Mouse (Mus musculus): ENCODE data around the gene Snx3. TPM values are rescaled to one million over a fixed set of nuclear protein-coding genes. Genes with fewer than 3 reads are reported as not detected.

Snx3 gene
- total RNA-seq (2021), result 100 to 1,000 TPM; 166 to 177 TPM

DNA sequence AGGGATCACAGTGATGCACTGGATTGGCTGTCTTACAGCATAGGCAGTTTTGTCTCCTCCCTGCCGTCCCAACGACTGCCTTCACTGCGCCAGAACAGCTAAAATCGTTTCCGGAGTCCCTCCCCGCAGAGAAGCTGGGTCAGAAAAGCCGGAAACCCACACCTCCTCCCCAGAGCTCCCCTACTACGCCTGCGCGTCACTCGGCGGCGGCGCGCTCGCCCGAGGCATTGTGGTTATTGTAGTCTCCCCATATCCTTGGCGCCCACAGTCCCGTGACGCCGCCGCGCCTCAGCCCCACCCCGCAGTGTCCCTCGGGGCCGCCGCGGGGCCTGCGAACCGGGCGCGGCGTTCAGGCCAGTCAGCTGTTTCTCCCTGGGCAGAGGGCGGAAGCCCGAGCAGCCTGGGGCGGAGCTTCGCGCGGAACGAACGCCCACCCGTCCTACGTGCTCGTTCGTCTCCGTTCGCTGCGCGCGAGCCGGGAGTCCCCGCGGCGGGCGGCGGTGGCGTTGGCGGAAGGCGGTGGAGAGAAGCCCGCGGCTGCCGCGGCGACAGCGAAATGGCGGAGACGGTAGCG lies at the start of gene Snx3:
Snx3 (plus strand) TSS at position 256 of the 574 bp plus-strand sequence.
- DNase-seq (ENCODE audit: low spot score), result peak; percentile 98
- intact Hi-C loops (cut with DNase I), result loop anchor here (1.0 to 10.0 kb wide), 4 partner anchors 24 to 687 kb away; partner anchors contain the start of genes Afg1l and Sec63

DNA sequence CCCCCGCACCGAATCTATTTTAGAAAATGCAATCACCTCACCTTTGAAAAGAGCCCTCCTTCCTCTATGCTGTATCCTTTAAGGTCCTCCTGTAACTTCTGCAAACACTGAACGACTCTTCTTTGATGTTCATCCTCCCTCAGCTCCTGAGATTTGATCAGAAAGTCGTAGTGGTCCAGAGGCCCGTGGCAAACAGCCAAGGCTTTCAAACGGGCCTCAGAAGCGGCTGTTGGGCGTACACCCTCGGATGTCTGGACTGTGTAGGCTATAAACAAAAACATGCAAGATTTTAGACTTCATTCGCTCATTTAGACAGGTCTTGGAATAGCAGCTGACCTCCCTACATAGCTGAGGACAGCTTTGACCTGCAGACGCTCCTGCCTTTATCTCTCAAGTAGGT lies 47.6 kb upstream of the Snx3 start:
- DNase-seq (ENCODE audit: low spot score), result no peak
- intact Hi-C loops (cut with DNase I), result no loop called here

DNA sequence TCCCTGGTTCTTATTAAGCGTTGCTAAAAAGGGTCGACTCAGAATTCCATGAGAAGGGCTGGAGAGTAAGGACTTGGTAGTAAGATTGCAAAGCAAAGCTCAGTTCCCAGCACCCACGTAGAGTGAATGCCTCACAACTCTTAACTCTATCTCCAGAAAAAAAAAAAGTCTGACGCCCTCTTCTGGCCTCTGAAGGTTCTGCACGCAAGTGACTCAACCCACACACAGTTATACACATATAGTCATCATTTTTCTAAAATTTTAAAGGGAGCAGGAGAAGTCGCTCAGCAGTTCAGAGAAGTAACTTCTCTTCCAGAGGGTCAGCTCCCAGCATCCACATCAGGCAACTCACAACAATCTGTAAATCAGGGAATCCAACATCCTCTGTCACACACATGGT lies 47.1 kb upstream of the Snx3 start:
- intact Hi-C loops (cut with DNase I), result loop anchor here (5.0 kb wide), 1 partner anchor 48 kb away; the partner anchor contains the start of gene Snx3
- DNase-seq (ENCODE audit: low spot score), result no peak

- DNase-seq (ENCODE audit: low spot score), result no peak
- intact Hi-C loops (cut with DNase I), result loop anchor here (2.0 to 5.0 kb wide), 2 partner anchors 23 to 46 kb away; partner anchors contain the start of genes Afg1l and Snx3
These were observed 45.8 kb upstream of the Snx3 start for GRCm38 (mm10) chr10:42455981-42456380.

- intact Hi-C loops (cut with DNase I), result loop anchor here (2.0 to 5.0 kb wide), 2 partner anchors 21 to 45 kb away; partner anchors contain the start of genes Afg1l and Snx3
- DNase-seq (ENCODE audit: low spot score), result peak; percentile 71
These were observed 44.2 kb upstream of the Snx3 start for GRCm38 (mm10) chr10:42457557-42458191.

- intact Hi-C loops (cut with DNase I), result no loop called here
- DNase-seq (ENCODE audit: low spot score), result peak; percentile 36
These were observed 37.6 kb upstream of the Snx3 start for GRCm38 (mm10) chr10:42464224-42464623.

- intact Hi-C loops (cut with DNase I), result no loop called here
- DNase-seq (ENCODE audit: low spot score), result no peak
These were observed 37.0 kb upstream of the Snx3 start for GRCm38 (mm10) chr10:42464805-42465204.

- DNase-seq (ENCODE audit: low spot score), result no peak
- intact Hi-C loops (cut with DNase I), result no loop called here
These were observed 26.8 kb upstream of the Snx3 start for GRCm38 (mm10) chr10:42474946-42475514.

- intact Hi-C loops (cut with DNase I), result no loop called here
- no peak for DNase-seq (ENCODE audit: low spot score)
These were observed 24.9 kb upstream of the Snx3 start for GRCm38 (mm10) chr10:42476774-42477475.

DNA sequence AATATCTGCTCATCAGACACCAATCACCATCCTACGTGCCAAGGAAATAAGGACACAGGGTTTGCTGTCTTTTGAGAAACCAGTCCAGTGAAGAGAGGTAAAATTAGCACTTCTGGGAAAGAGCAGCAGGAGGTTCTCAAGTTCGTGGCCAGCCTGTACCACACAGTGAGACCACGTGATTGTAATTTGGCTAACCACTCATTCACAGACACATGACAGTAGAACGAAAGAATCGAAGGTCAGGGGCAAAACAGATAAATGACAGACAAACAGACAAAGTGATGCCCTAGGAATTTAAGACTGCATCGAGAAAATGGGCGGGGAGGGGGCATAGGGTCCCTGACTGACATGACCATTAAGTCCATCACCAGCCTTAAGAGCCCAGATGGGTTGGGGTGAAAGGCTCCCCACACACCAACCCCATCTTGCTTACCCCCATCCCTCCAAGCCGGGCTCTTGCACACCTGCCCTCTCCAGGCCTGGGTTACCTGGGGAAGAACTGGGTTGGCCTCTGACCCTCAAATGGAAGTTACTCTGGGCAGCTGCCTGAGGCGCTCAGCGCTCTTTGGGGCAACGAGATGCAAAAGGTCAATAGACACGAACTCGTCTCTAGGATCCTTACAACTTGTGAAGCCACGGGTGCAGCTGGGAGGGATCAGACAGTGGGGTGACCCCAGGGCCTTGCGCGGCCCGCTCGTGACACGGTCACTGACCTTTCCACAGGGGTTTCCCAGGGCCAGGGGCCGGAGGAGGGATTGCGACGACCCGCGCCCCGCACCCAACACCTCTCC lies 24.1 kb upstream of the Snx3 start:
- intact Hi-C loops (cut with DNase I), result loop anchor here (1.0 to 2.0 kb wide), 2 partner anchors 21 to 25 kb away; partner anchors contain the start of gene Snx3
- DNase-seq (ENCODE audit: low spot score), result peak; percentile 6

DNA sequence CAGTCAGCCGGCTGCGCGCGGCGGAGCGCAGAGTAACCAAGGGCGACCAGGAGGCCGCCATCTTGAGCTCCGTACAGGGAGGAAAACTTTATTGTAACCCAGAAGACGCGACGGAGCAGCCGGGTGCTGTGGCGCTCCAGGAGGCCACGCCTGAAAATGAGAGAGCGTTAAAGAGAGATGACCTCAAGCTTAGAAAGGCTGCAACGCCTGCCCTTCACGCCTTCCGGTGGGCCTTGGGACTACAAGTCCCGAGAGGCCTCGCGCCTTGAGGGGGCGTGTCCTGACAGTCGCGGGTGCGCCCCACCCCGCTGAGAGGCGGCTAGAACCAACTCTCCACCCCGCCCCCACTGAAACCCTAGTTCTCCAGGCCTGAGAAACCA lies 23.5 kb upstream of the Snx3 start, which contains the start of gene Afg1l:
Afg1l (minus strand) TSS at position 225 of the 380 bp plus-strand sequence.
- intact Hi-C loops (cut with DNase I), result loop anchor here (1.0 to 2.0 kb wide), 2 partner anchors 22 to 24 kb away; partner anchors contain the start of gene Snx3
- DNase-seq (ENCODE audit: low spot score), result peak; percentile 94

DNA sequence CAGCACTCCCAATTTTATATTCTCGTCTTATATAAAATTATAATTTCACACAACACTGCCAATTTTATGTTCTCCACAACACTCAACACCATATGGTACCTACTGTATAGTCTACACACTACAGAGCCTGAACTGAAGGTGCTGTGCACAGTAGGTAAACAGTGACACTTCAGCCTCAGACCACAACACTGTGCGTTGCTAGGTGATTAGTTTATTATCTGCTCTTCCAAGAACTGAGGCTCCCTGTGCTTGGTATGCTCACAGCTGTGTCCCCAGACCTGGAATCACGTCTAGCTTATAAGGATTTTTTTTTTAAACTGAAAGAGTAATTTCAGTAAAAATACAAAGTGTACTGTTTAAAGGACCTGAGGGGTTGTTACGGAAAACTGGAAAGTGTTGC lies 21.1 kb upstream of the Snx3 start:
- intact Hi-C loops (cut with DNase I), result no loop called here
- no peak for DNase-seq (ENCODE audit: low spot score)

GRCm38 (mm10) chr10:42488606-42489296 lies 13.1 kb upstream of the Snx3 start:
- intact Hi-C loops (cut with DNase I), result no loop called here
- DNase-seq (ENCODE audit: low spot score), result no peak

DNA sequence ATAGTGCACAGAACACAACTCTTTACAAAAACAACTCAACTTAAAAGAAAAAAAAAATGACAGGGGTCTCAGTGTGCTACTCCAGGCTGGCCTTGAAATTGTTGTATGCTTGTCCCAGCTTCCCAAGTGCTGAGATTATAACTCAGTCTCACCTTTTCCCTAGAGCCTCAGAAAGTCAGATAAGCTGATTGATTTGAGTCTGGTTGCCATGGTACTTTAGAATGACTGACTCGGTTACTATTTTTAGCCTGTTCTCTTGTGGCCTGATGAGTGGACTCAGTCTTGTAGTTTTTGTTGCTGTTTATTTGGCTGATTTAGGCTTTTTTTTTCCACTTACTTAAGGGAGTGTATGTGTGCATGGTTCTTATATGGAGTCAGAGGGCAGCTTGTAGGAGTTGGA lies 10.7 kb upstream of the Snx3 start:
- intact Hi-C loops (cut with DNase I), result no loop called here
- no peak for DNase-seq (ENCODE audit: low spot score)

DNA sequence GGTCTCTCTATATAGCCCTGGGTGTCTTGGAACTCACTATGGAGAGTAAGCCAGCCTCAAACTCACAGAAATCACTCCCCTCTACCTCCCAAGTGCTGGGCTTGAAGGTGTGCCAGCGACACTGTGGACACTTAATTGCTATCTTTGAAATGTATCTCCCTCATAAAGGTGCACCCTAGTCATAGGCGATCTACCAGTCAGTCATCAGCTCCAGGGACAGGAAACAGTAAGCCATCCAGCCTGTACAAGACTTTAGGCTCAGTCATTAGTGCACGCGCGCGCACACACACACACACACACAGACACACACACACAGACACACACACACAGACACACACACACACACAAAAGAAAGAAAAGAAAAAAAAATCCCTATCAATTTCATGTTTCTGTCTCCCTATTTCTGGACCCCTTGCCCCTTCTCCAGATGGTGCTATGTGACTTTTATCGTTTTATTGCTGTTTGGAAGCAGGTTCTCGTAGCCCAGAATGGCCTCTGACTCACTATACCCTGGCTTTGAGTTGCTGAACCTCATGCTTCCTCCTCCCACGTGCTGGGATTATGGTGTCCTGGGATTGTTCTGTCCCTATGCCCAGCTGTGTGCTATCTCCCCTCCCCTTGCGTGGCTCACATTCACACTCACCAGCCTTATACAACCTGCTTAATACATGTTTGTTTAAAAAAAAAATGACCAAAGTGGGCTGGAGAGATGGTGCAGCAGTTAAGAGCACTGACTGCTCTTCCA lies 9.6 kb upstream of the Snx3 start:
- intact Hi-C loops (cut with DNase I), result no loop called here

GRCm38 (mm10) chr10:42493000-42493399 lies 8.8 kb upstream of the Snx3 start:
- DNase-seq (ENCODE audit: low spot score), result no peak
- intact Hi-C loops (cut with DNase I), result no loop called here

More for the DNA sequence above, 9.6 kb upstream of the Snx3 start:
- no peak for DNase-seq (ENCODE audit: low spot score)

- no peak for DNase-seq (ENCODE audit: low spot score)
- intact Hi-C loops (cut with DNase I), result loop anchor here (5.0 to 10.0 kb wide), 3 partner anchors 43 to 686 kb away; partner anchors contain the start of gene Sec63
These were observed 1.2 kb upstream of the Snx3 start for GRCm38 (mm10) chr10:42500611-42501010.

- no peak for DNase-seq (ENCODE audit: low spot score)
- intact Hi-C loops (cut with DNase I), result loop anchor here (5.0 to 10.0 kb wide), 3 partner anchors 44 to 686 kb away; partner anchors contain the start of gene Sec63
These were observed 669 bp upstream of the Snx3 start for GRCm38 (mm10) chr10:42501161-42501560.
